Mouse (Mus musculus): Measurements from ENCODE around the gene Tmem131.

Tmem131 gene

GRCm38 (mm10) chr1:36879154-36879553, 64.3 kb downstream of the Tmem131 start:
- no peak for DNase-seq

GRCm38 (mm10) chr1:36877126-36877525, 66.3 kb downstream of the Tmem131 start:
- no peak for DNase-seq

GRCm38 (mm10) chr1:36874874-36875561, 68.4 kb downstream of the Tmem131 start:
- DNase-seq, result no peak

GRCm38 (mm10) chr1:36871238-36871637, 72.2 kb downstream of the Tmem131 start:
- no peak for DNase-seq

- no peak for DNase-seq
These were observed 72.9 kb downstream of the Tmem131 start for GRCm38 (mm10) chr1:36870518-36870917.

GRCm38 (mm10) chr1:36864757-36865156, 78.7 kb downstream of the Tmem131 start:
- peak; percentile 39 for DNase-seq

GRCm38 (mm10) chr1:36861775-36862174, 81.7 kb downstream of the Tmem131 start:
- DNase-seq, result no peak

GRCm38 (mm10) chr1:36860876-36861275, 82.6 kb downstream of the Tmem131 start:
- DNase-seq, result no peak

- no peak for DNase-seq
These were observed 83.0 kb downstream of the Tmem131 start for GRCm38 (mm10) chr1:36860431-36860849.

- no peak for DNase-seq
These were observed 86.4 kb downstream of the Tmem131 start for GRCm38 (mm10) chr1:36857081-36857480.

- no peak for DNase-seq
These were observed 89.2 kb downstream of the Tmem131 start for GRCm38 (mm10) chr1:36854198-36854765.

GRCm38 (mm10) chr1:36852085-36852484, 91.4 kb downstream of the Tmem131 start:
- no peak for DNase-seq

GRCm38 (mm10) chr1:36851392-36851791, 92.1 kb downstream of the Tmem131 start:
- DNase-seq, result no peak

- DNase-seq, result no peak
These were observed 95.4 kb downstream of the Tmem131 start for GRCm38 (mm10) chr1:36848036-36848435.

GRCm38 (mm10) chr1:36847276-36847675, 96.2 kb downstream of the Tmem131 start:
- no peak for DNase-seq

- DNase-seq, result no peak
These were observed 98.4 kb downstream of the Tmem131 start for GRCm38 (mm10) chr1:36845031-36845430.

- DNase-seq, result no peak
These were observed 101.7 kb downstream of the Tmem131 start for GRCm38 (mm10) chr1:36841806-36842205.

- no peak for DNase-seq
These were observed 102.5 kb downstream of the Tmem131 start for GRCm38 (mm10) chr1:36840959-36841358.

GRCm38 (mm10) chr1:36839858-36840257, 103.6 kb downstream of the Tmem131 start:
- no peak for DNase-seq

GRCm38 (mm10) chr1:36836274-36836954, 107.1 kb downstream of the Tmem131 start:
- no peak for DNase-seq

- no peak for DNase-seq
These were observed 107.9 kb downstream of the Tmem131 start for GRCm38 (mm10) chr1:36835593-36835992.

GRCm38 (mm10) chr1:36834090-36834489, 109.4 kb downstream of the Tmem131 start:
- no peak for DNase-seq

- no peak for DNase-seq
These were observed 112.3 kb downstream of the Tmem131 start for GRCm38 (mm10) chr1:36830913-36831866.
